Mouse (Mus musculus): ENCODE results near the gene Wnt5b.

DNA sequence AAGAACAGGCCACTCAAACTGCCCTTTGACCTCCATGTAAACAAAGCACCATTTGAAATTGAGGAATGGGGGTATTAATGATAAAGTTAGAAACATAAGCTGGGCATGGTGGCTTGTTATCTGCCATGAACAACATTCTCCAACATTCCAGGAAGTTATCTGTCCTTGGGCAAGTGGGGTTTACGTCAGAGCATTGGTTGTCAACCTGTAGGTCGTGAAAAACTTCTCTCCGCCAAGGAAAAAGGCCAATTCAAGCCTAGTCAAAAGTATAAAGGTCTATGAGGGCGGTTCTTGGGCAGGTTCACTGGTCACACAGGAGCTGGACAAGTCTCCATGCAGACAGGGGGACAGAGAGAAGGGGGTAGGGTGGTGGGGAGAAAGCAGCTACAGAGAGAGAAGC lies 123.1 kb downstream of the Wnt5b start:
- TF ChIP-seq CTCF (IDR thresholded peaks at IDR 0.05; ENCODE audit: control insufficient read depth, insufficient read depth, insufficient read length) (no peak), CEBPB (IDR thresholded peaks at IDR 0.05; ENCODE audit: low read depth) (no peak), USF1 (IDR thresholded peaks at IDR 0.05; ENCODE audit: low read depth) (no peak), MYOG (IDR thresholded peaks at IDR 0.05; ENCODE audit: control insufficient read depth, extremely low read depth, insufficient read length) (no peak)

All from C2C12 (cell line).